Mouse (Mus musculus): Measurements from ENCODE around the gene Dand5. TPM values are rescaled to one million over a fixed set of nuclear protein-coding genes. Genes with fewer than 3 reads are reported as not detected.

Gene Dand5
- polyA plus RNA-seq, 1 experiment from 2014 or later = 6.6 TPM

DNA sequence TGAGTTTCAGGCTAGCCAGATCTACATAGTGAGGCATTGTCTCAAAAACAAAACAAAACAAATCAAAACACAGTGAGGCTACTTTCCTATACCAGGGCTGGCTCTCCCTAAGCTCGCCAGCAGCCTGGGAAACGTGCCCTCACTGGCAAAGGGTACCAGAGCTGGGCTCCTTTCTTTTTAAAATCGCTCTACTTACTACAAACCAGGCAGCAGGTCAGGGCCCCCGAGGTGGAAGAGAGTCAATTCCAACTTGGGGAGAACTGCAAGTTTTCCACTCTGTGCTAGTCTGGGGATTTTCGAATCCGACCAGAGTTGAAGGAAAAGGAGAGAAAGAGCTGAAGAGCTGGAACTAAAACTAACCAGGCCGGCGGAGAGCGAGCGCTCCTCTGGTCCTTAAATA is 39.9 kb downstream of the Dand5 start:
- 45% methylated on average over 10 of the region's 10 CpGs for WGBS
- ATAC-seq (replicated peaks; ENCODE audit: extremely low read depth, insufficient read depth, low FRiP score) = no peak
- Histone ChIP-seq H3K27me3 (ENCODE audit: control insufficient read depth, insufficient read depth, low read length) (peaks cover 77% of the 10 kb centered on the region), H3K27ac (ENCODE audit: low read length) (no peak overlapping the region), H3K4me2 (ENCODE audit: low read depth, low read length) (no peak overlapping the region), H3K4me1 (ENCODE audit: control insufficient read depth, insufficient read depth, low read length) (peaks cover 37% of the 10 kb centered on the region), H3K4me3 (ENCODE audit: low read length) (no peak overlapping the region), H3K9me3 (replicated peaks; ENCODE audit: control insufficient read depth, low read length) (no peaks in the 10 kb centered on the region), H3K9ac (ENCODE audit: low read length) (no peak overlapping the region), H3K36me3 (ENCODE audit: control insufficient read depth, insufficient read depth) (no peaks in the 10 kb centered on the region)

DNA sequence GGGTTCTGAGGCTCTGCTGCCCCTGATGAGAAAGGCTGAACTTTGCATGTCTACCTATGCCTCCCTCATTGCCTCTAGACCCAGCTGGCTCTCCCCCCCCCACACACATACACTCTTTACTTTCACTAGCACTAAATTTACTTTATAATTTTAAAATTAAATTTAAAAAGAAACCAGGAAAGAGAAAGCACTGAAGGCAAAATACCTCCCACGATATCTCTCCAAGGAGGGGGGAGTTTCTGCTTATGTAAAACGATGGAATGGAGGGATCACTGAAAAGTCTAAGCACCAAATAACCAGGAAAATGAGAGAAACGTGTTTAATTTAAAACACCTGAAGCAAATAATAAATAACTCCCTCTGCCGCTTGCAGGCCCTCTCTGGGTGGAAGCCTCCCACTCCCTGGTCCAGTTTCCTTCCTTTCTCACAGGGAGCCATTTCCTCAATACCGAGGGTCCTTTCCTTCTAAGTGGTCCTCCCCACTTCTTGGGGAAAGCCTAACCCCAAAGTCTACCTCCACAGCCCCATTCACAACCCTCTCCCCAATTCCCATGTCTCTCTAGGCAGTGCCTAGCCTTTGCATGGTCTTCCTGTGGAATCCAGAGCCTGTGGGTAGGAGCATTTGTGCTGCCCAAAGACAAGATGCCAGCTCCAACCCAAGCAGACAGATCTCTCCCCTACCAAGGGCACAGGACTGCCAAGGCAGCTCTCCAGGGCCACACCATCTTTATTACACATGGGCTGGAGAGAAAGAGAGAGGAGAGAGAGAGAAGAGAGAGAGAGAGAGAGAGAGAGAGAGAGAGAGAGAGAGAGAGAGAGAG is 40.7 kb downstream of the Dand5 start:
- ATAC-seq (replicated peaks; ENCODE audit: extremely low read depth, insufficient read depth, low FRiP score) = no peak
- H3K4me3 ChIP-seq (ENCODE audit: low read length) = no peak overlapping the region
- 51% methylated on average over 5 of the region's 5 CpGs for WGBS
- peaks cover 77% of the 10 kb centered on the region for H3K27me3 ChIP-seq (ENCODE audit: control insufficient read depth, insufficient read depth, low read length)
- H3K9me3 ChIP-seq (replicated peaks; ENCODE audit: control insufficient read depth, low read length) = no peaks in the 10 kb centered on the region
- H3K4me1 ChIP-seq (ENCODE audit: control insufficient read depth, insufficient read depth, low read length) = peaks cover 35% of the 10 kb centered on the region
- H3K36me3 ChIP-seq (ENCODE audit: control insufficient read depth, insufficient read depth) = no peaks in the 10 kb centered on the region
- H3K27ac ChIP-seq (ENCODE audit: low read length) = no peak overlapping the region
- no peak overlapping the region for H3K4me2 ChIP-seq (ENCODE audit: low read depth, low read length)
- 0 out of 2 replicates have a peak overlapping the region, but pooled peaks have one; percentile 16 for H3K9ac ChIP-seq (ENCODE audit: low read length)

DNA sequence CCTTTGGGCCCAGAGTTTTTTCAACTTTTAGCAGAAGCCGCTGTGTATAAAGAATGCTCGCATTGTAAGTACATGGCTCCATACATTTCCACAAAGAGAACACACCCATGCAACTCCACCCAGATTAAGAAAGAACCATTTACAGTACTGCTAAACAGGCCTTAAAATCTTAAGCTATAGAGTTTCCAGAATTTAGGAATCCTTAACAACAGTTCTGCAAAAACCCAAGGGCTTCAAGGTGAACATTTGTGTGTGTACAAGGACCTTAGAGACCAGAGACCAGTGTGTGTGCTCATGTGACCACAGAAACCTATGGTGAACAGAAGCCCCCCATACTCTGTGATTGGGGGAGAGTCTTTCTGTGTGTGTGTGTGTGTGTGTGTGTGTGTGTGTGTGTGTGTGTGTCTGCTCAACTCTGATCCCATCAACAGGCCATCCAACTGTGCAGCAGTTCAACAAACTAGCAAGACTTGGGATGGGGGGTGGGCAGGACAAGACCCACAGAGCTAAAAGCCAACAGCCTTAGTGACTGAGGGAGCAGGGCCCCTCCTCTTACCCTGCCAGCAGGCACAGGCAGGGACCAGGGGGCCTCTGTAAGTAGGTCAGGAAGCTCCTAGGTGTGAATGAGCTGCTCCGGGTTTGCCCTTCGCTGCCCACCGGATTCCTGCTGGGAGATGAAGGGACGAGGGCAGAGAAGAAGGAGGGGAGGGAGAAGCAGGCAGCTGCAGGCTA is 41.5 kb downstream of the Dand5 start:
- no peak for ATAC-seq (replicated peaks; ENCODE audit: extremely low read depth, insufficient read depth, low FRiP score)
- H3K4me1 ChIP-seq (ENCODE audit: control insufficient read depth, insufficient read depth, low read length) = peaks cover 27% of the 10 kb centered on the region
- no peaks in the 10 kb centered on the region for H3K36me3 ChIP-seq (ENCODE audit: control insufficient read depth, insufficient read depth)
- no peak overlapping the region for H3K4me3 ChIP-seq (ENCODE audit: low read length)
- 0 out of 2 replicates have a peak overlapping the region, but pooled peaks have one; percentile 16 for H3K9ac ChIP-seq (ENCODE audit: low read length)
- H3K27ac ChIP-seq (ENCODE audit: low read length) = no peak overlapping the region
- 60% methylated on average over 6 of the region's 6 CpGs for WGBS
- peaks cover 77% of the 10 kb centered on the region for H3K27me3 ChIP-seq (ENCODE audit: control insufficient read depth, insufficient read depth, low read length)
- no peaks in the 10 kb centered on the region for H3K9me3 ChIP-seq (replicated peaks; ENCODE audit: control insufficient read depth, low read length)
- no peak overlapping the region for H3K4me2 ChIP-seq (ENCODE audit: low read depth, low read length)

DNA sequence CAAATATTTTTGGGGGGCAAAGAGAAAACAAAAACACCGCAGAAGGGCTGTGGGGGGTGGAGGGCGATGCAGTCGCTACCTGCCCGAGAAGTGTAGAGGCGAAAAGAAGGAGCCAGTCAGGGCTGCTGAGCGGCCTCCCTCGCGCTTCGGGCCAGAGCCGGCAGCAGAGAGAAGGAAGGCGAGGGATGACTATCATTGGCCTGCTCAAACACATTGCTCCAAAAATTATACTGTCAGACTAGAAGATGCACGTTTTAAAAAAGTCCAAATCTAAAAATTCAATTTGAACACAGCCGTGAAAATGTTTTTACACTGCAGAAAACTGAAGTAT is 42.4 kb downstream of the Dand5 start:
- no peaks in the 10 kb centered on the region for H3K9me3 ChIP-seq (replicated peaks; ENCODE audit: control insufficient read depth, low read length)
- no peak overlapping the region for H3K4me3 ChIP-seq (ENCODE audit: low read length)
- H3K4me1 ChIP-seq (ENCODE audit: control insufficient read depth, insufficient read depth, low read length) = peaks cover 27% of the 10 kb centered on the region
- H3K9ac ChIP-seq (ENCODE audit: low read length) = no peak overlapping the region
- peaks cover 76% of the 10 kb centered on the region for H3K27me3 ChIP-seq (ENCODE audit: control insufficient read depth, insufficient read depth, low read length)
- WGBS = 57% methylated on average over 13 of the region's 13 CpGs
- no peak overlapping the region for H3K4me2 ChIP-seq (ENCODE audit: low read depth, low read length)
- no peak overlapping the region for H3K27ac ChIP-seq (ENCODE audit: low read length)
- H3K36me3 ChIP-seq (ENCODE audit: control insufficient read depth, insufficient read depth) = no peaks in the 10 kb centered on the region
- no peak for ATAC-seq (replicated peaks; ENCODE audit: extremely low read depth, insufficient read depth, low FRiP score)

DNA sequence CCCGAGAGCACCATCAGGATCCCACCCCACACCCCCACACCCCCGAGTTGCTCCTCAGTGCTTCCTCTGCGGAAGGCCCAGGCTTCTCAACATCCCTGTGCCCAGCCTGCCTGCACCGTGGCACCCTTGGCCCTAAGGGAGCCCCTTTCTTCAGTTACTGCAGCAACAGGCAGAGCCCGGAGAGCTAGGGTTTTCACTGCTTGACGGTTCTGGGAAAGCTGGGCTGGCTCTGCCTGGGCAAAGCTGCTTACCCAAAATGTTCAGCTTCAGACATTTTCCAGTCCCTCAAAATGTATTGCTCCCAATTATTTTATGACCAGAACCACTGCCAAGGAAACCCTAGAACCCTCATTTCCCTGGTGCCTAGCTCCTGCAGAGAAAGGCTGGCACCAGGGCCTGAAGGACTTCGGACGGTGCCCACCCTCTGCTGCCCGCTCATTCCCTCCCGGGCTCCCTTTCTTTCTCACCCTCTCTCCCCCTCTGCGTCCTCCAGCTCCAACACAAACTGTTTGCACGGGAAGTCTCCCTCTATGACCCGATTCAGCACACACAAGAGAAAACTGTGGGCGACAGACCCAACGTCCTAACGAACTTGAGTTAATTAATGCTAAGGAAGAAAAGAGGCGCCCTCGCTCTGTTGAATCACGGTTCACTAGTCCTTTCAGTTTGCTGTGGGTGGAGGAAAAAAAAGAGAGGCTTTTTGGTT is 43.0 kb downstream of the Dand5 start:
- Histone ChIP-seq H3K4me3 (ENCODE audit: low read length) (no peak overlapping the region), H3K4me2 (ENCODE audit: low read depth, low read length) (no peak overlapping the region), H3K9ac (ENCODE audit: low read length) (no peak overlapping the region), H3K9me3 (replicated peaks; ENCODE audit: control insufficient read depth, low read length) (no peaks in the 10 kb centered on the region), H3K36me3 (ENCODE audit: control insufficient read depth, insufficient read depth) (no peaks in the 10 kb centered on the region), H3K27ac (ENCODE audit: low read length) (no peak overlapping the region), H3K4me1 (ENCODE audit: control insufficient read depth, insufficient read depth, low read length) (peaks cover 26% of the 10 kb centered on the region), H3K27me3 (ENCODE audit: control insufficient read depth, insufficient read depth, low read length) (peaks cover 71% of the 10 kb centered on the region)
- no peak for ATAC-seq (replicated peaks; ENCODE audit: extremely low read depth, insufficient read depth, low FRiP score)
- 37% methylated on average over 19 of the region's 19 CpGs for WGBS

DNA sequence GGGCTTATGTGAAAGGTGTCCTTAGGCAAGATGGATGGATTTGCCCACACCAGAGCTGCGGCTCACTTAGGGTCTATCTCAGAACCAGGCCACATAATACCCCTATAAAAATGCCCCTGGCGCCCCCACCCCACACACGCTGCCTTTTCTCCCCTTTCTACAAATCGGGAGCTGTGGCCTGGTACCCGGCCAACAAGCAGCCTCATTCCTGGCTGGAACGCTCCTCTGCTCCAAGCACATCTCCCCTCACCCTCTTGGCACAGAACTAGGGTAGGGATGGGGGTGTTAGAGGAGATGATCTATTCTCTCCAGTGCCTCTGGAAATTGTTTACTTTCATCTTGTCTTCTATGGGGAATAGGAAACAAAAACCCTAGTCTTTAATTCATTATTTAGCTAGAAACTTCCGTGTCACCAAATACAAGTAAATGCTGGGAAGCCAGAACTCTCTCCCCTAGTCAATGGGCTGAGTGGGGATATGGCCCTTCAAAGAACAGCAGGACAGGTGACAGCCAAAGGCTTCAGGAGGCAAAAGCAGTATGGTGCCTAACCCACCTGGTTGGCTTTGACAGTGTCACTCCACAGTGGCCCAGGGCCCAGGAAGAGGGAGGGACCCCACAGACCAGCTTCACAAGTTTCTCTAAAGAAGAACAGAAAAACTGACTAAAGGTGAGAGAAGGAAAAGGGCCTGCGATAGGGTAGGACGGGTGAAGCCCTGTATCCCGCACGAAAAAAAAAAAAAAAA is 43.8 kb downstream of the Dand5 start:
- H3K9me3 ChIP-seq (replicated peaks; ENCODE audit: control insufficient read depth, low read length) = no peaks in the 10 kb centered on the region
- no peak overlapping the region for H3K27ac ChIP-seq (ENCODE audit: low read length)
- no peak for ATAC-seq (replicated peaks; ENCODE audit: extremely low read depth, insufficient read depth, low FRiP score)
- no peak overlapping the region for H3K9ac ChIP-seq (ENCODE audit: low read length)
- H3K4me2 ChIP-seq (ENCODE audit: low read depth, low read length) = no peak overlapping the region
- no peaks in the 10 kb centered on the region for H3K36me3 ChIP-seq (ENCODE audit: control insufficient read depth, insufficient read depth)
- peaks cover 26% of the 10 kb centered on the region for H3K4me1 ChIP-seq (ENCODE audit: control insufficient read depth, insufficient read depth, low read length)
- H3K4me3 ChIP-seq (ENCODE audit: low read length) = no peak overlapping the region
- 43% methylated on average over 11 of the region's 11 CpGs for WGBS
- peaks cover 67% of the 10 kb centered on the region for H3K27me3 ChIP-seq (ENCODE audit: control insufficient read depth, insufficient read depth, low read length)

DNA sequence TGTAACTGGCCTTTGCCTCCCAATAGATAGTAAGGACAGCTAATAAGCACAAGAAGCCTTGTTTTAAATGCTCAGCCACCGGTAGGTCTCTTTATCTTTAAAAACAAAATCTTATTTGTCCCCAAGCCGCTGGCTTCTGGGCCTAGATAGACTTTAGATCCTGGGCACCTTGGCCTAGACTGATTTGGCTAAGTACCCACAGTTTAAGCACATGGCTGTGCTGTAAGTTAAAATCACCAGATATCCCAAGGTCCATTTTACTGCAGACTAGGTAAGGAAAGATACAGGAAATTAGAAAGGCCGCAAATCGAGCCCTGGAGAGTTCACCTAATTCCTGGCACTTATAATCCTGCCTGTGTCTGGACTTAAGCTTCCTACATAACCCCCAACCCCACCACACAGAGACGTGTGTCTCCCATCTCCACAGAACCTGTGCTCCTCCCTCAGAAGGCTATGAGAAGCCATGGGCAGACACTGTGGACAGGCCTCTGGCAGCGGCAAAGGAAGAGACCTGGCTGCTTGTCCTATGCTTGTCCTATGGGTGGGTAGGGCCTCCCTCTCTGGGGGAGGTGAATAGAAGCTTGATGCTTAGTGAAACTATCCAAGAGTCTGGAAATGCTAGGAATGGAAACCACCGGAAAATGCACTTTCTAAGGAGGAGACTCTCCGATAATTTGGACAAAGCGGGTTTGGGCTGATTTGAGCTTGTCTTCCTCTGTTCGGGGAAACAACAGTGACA is 44.6 kb downstream of the Dand5 start:
- ATAC-seq (replicated peaks; ENCODE audit: extremely low read depth, insufficient read depth, low FRiP score) = no peak
- H3K4me1 ChIP-seq (ENCODE audit: control insufficient read depth, insufficient read depth, low read length) = peaks cover 32% of the 10 kb centered on the region
- no peak overlapping the region for H3K27ac ChIP-seq (ENCODE audit: low read length)

DNA sequence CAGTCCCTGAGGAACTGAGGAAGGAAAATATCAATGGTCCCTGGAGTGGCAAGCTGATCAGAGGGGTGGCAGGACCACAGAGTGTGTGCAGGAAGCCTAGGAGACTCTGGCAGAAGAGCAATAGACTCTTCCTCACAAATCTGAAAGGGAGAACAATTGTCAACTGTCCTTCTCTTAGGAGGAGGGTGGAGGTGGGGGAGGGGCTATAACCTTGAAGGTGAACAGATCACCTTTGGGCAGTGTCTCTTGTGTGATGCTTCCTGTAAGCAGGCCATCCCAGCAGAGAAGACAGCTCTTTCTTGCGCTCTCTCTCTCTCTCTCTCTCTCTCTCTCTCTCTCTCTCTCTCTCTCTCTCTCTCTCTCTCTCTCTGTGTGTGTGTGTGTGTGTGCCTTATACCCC is 46.1 kb downstream of the Dand5 start:
- 69% methylated on average over 1 of the region's 1 CpGs for WGBS
- no peaks in the 10 kb centered on the region for H3K36me3 ChIP-seq (ENCODE audit: control insufficient read depth, insufficient read depth)
- H3K27ac ChIP-seq (ENCODE audit: low read length) = no peak overlapping the region
- H3K4me2 ChIP-seq (ENCODE audit: low read depth, low read length) = no peak overlapping the region
- no peak overlapping the region for H3K4me3 ChIP-seq (ENCODE audit: low read length)
- peaks cover 40% of the 10 kb centered on the region for H3K4me1 ChIP-seq (ENCODE audit: control insufficient read depth, insufficient read depth, low read length)
- no peaks in the 10 kb centered on the region for H3K9me3 ChIP-seq (replicated peaks; ENCODE audit: control insufficient read depth, low read length)
- ATAC-seq (replicated peaks; ENCODE audit: extremely low read depth, insufficient read depth, low FRiP score) = no peak
- H3K27me3 ChIP-seq (ENCODE audit: control insufficient read depth, insufficient read depth, low read length) = peaks cover 57% of the 10 kb centered on the region
- H3K9ac ChIP-seq (ENCODE audit: low read length) = no peak overlapping the region

More for the DNA sequence above, 44.6 kb downstream of the Dand5 start:
- 66% methylated on average over 10 of the region's 10 CpGs for WGBS
- no peaks in the 10 kb centered on the region for H3K36me3 ChIP-seq (ENCODE audit: control insufficient read depth, insufficient read depth)
- H3K9ac ChIP-seq (ENCODE audit: low read length) = no peak overlapping the region
- no peak overlapping the region for H3K4me2 ChIP-seq (ENCODE audit: low read depth, low read length)
- H3K4me3 ChIP-seq (ENCODE audit: low read length) = no peak overlapping the region
- no peaks in the 10 kb centered on the region for H3K9me3 ChIP-seq (replicated peaks; ENCODE audit: control insufficient read depth, low read length)
- H3K27me3 ChIP-seq (ENCODE audit: control insufficient read depth, insufficient read depth, low read length) = peaks cover 62% of the 10 kb centered on the region
